8 mouse cellular contexts compared by ENCODE assay signal in the genomic region with DNA sequence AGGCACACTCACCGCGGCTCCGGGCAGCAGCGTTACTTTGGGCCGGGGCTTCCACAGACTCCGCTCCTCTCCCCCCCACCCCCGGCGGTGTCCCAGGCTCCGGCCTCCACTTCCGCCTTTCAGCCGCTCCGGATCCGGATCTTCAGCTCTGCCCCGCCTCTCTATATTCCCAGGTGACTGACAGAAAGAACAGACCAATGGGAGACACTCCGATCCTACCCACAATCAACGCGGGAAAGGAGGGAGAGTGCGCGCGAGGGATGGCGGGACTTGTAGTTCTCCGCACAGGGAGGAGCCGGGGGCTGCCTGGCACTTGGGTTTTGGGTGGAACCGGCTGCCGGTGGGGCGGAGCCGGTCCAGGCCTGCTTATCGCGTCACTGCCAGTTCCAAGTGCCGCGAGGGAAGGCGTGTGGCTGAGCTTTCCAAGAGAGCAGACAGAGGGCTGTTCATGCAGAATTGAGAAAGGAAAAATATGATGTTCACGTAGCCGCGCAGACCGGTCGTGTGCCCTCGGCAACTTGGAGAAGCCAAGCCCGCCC. TPM values are rescaled to one million over a fixed set of nuclear protein-coding genes. Genes with fewer than 3 reads are reported as not detected.
A peak's percentile ranks its signal among the peaks of the same experiment; 100 is the strongest.
DNase-seq lines count a peak whose midpoint lies in the region; ATAC-seq and TF ChIP-seq lines count a peak whose summit lies in the region.

A gene (minus strand): TSS at position 150 of the 539 bp plus-strand sequence.

- TF ChIP-seq CTCF in CH12.LX (conservative IDR thresholded peaks at IDR 0.05 in 1 of 2, IDR thresholded peaks at IDR 0.05 in 1 of 2; ENCODE audit: low read depth in 2 of 2, low read length in 2 of 2), result no peak

- TF ChIP-seq POLR2A in CH12.LX (IDR thresholded peaks at IDR 0.05; ENCODE audit: low read depth, low read length), result peak; percentile 95

- H3K27me3 ChIP-seq in CH12.LX (replicated peaks), result no peaks in the 10 kb centered on the region
- H3K27me3 ChIP-seq in forebrain, embryonic 11.5 days (ENCODE audit: control insufficient read depth, insufficient read depth, low read length), result no peaks in the 10 kb centered on the region
- no peaks in the 10 kb centered on the region for H3K27me3 ChIP-seq in heart, embryonic 16.5 days (ENCODE audit: control insufficient read depth, insufficient read depth, low read length)
- H3K27me3 ChIP-seq in liver, embryonic 15.5 days, result no peaks in the 10 kb centered on the region
- no peaks in the 10 kb centered on the region for H3K27me3 ChIP-seq in neural tube, embryonic 12.5 days (replicated peaks)

- peaks cover 47% of the 10 kb centered on the region for H3K79me2 ChIP-seq in CH12.LX (replicated peaks; ENCODE audit: control insufficient read depth, extremely low read depth, insufficient read depth, poor library complexity, severe bottlenecking)

- no peak for TF ChIP-seq RAD21 in CH12.LX (IDR thresholded peaks at IDR 0.05; ENCODE audit: low read depth, low read length)

- peak within 1 kb of the TSS; percentile 97 for H3K4me2 ChIP-seq in CH12.LX (ENCODE audit: insufficient read depth, low read depth, poor library complexity, severe bottlenecking)
- H3K4me2 ChIP-seq in forebrain, embryonic 11.5 days (ENCODE audit: low read depth, low read length, severe bottlenecking), result peak within 1 kb of the TSS; percentile 90
- peak within 1 kb of the TSS; percentile 89 for H3K4me2 ChIP-seq in heart, embryonic 16.5 days (ENCODE audit: low read depth, low read length)
- peak within 1 kb of the TSS; percentile 87 for H3K4me2 ChIP-seq in liver, embryonic 15.5 days
- H3K4me2 ChIP-seq in neural tube, embryonic 12.5 days (replicated peaks), result peak within 1 kb of the TSS; percentile 94

- H3K27ac ChIP-seq in CH12.LX (ENCODE audit: insufficient read depth, low read depth), result peak within 1 kb of the TSS; percentile 19; the same call in 1 of the 2 replicates
- H3K27ac ChIP-seq in forebrain, embryonic 11.5 days (ENCODE audit: low read depth, low read length), result no peak within 1 kb of the TSS
- peak within 1 kb of the TSS; percentile 77 for H3K27ac ChIP-seq in heart, embryonic 16.5 days (ENCODE audit: low read length)
- H3K27ac ChIP-seq in liver, embryonic 15.5 days (replicated peaks), result peak within 1 kb of the TSS; percentile 92
- no peak within 1 kb of the TSS for H3K27ac ChIP-seq in neural tube, embryonic 12.5 days

- ATAC-seq in forebrain, embryonic 11.5 days (replicated peaks; ENCODE audit: low FRiP score), result peak; percentile 99
- ATAC-seq in heart, embryonic 16.5 days (replicated peaks; ENCODE audit: extremely low read depth, insufficient read depth, low FRiP score), result peak; percentile 100
- peak; percentile 97 for ATAC-seq in liver, embryonic 15.5 days (ENCODE audit: insufficient read depth)
- ATAC-seq in neural tube, embryonic 12.5 days (ENCODE audit: low FRiP score, low read depth), result peak; percentile 98

- dilution Hi-C loops in CH12.LX (cut with MboI; ENCODE audit: extremely low pct_ligation_motif_present, extremely low pct_unique_long_range_greater_than_20kb, low sequenced_read_pairs), result no loop called here

- WGBS in forebrain, embryonic 11.5 days, result under 1% methylated on average over 39 of the region's 39 CpGs
- WGBS in heart, embryonic 16.5 days, result under 1% methylated on average over 39 of the region's 39 CpGs
- under 1% methylated on average over 39 of the region's 39 CpGs for WGBS in liver, embryonic 15.5 days (ENCODE audit: insufficient replicate concordance)
- WGBS in neural tube, embryonic 12.5 days, result under 1% methylated on average over 39 of the region's 39 CpGs

- no peaks in the 10 kb centered on the region for H3K9me3 ChIP-seq in CH12.LX (replicated peaks; ENCODE audit: low read length)
- no peaks in the 10 kb centered on the region for H3K9me3 ChIP-seq in forebrain, embryonic 11.5 days (ENCODE audit: control insufficient read depth, low read length)
- no peaks in the 10 kb centered on the region for H3K9me3 ChIP-seq in heart, embryonic 16.5 days (replicated peaks; ENCODE audit: control insufficient read depth, low read length)
- no peaks in the 10 kb centered on the region for H3K9me3 ChIP-seq in liver, embryonic 15.5 days (replicated peaks)
- H3K9me3 ChIP-seq in neural tube, embryonic 12.5 days, result no peaks in the 10 kb centered on the region

- H3K9ac ChIP-seq in CH12.LX (ENCODE audit: insufficient read depth, low read depth), result peak within 1 kb of the TSS; percentile 95
- H3K9ac ChIP-seq in forebrain, embryonic 11.5 days (ENCODE audit: low read length), result peak within 1 kb of the TSS; percentile 84
- H3K9ac ChIP-seq in heart, embryonic 16.5 days (ENCODE audit: low read length), result peak within 1 kb of the TSS; percentile 99
- H3K9ac ChIP-seq in liver, embryonic 15.5 days, result peak within 1 kb of the TSS; percentile 88
- peak within 1 kb of the TSS; percentile 90 for H3K9ac ChIP-seq in neural tube, embryonic 12.5 days

- peaks cover 5 to 35% of the 10 kb centered on the region in 2 experiments for H3K4me1 ChIP-seq in CH12.LX (ENCODE audit: control insufficient read depth in 1 of 2, insufficient read depth in 2 of 2)
- no peaks in the 10 kb centered on the region; the same call in 1 of the 2 replicates for H3K4me1 ChIP-seq in forebrain, embryonic 11.5 days (replicated peaks; ENCODE audit: control insufficient read depth, insufficient read depth, low read length)
- H3K4me1 ChIP-seq in heart, embryonic 16.5 days (ENCODE audit: control insufficient read depth, insufficient read depth, low read length), result peaks cover 21% of the 10 kb centered on the region
- peaks cover 58% of the 10 kb centered on the region for H3K4me1 ChIP-seq in liver, embryonic 15.5 days (replicated peaks)
- H3K4me1 ChIP-seq in neural tube, embryonic 12.5 days, result peaks cover 24% of the 10 kb centered on the region

- in situ Hi-C loops in CH12.LX (cut with MboI; ENCODE audit: low pct_ligation_motif_present, low pct_unique_long_range_greater_than_20kb, low sequenced_read_pairs), result no loop called here

- peak within 1 kb of the TSS; percentile 75 to 100 (median 84) for H3K4me3 ChIP-seq in CH12.LX (replicated peaks in 1 of 3; ENCODE audit: low read depth in 2 of 3, low read length in 2 of 3, poor library complexity in 1 of 3)
- H3K4me3 ChIP-seq in forebrain, embryonic 11.5 days (ENCODE audit: low read depth, low read length), result peak within 1 kb of the TSS; percentile 98
- peak within 1 kb of the TSS; percentile 99 for H3K4me3 ChIP-seq in heart, embryonic 16.5 days (ENCODE audit: low read length)
- H3K4me3 ChIP-seq in liver, embryonic 15.5 days (replicated peaks), result peak within 1 kb of the TSS; percentile 73
- H3K4me3 ChIP-seq in neural tube, embryonic 12.5 days, result peak within 1 kb of the TSS; percentile 86

- no peak for TF ChIP-seq EP300 in CH12.LX (IDR thresholded peaks at IDR 0.05; ENCODE audit: low read length)

- DNase-seq in CH12.LX (ENCODE audit: extremely low read depth), result peak; percentile 100
- peak; percentile 99 for DNase-seq in c-Kit-positive CD71-positive TER-119-negative erythroid progenitor cells, embryonic 14.5 days (ENCODE audit: low read depth)
- DNase-seq in forebrain, embryonic 11.5 days (ENCODE audit: low spot score), result peak; percentile 99
- DNase-seq in kidney, postnatal 36 days, result peak; percentile 98 to 100
- peak; percentile 99 for DNase-seq in telencephalon, adult 2 months (ENCODE audit: low read depth, low spot score)

- H3K36me3 ChIP-seq in CH12.LX (replicated peaks in 1 of 2; ENCODE audit: control insufficient read depth in 1 of 2, insufficient read depth in 1 of 2, low read length in 1 of 2), result peaks cover 1 to 38% of the 10 kb centered on the region in 2 experiments
- H3K36me3 ChIP-seq in forebrain, embryonic 11.5 days (ENCODE audit: control insufficient read depth, insufficient read depth, low read length), result no peaks in the 10 kb centered on the region
- H3K36me3 ChIP-seq in heart, embryonic 16.5 days (ENCODE audit: control insufficient read depth, insufficient read depth), result no peaks in the 10 kb centered on the region
- peaks cover 11% of the 10 kb centered on the region for H3K36me3 ChIP-seq in liver, embryonic 15.5 days (replicated peaks)
- H3K36me3 ChIP-seq in neural tube, embryonic 12.5 days, result peaks cover 2% of the 10 kb centered on the region; the same call in 1 of the 2 replicates

TF ChIP-seq in CH12.LX, 34 proteins besides CTCF, POLR2A, EP300 and RAD21 (continues in another document):
- TF ChIP-seq JUN (IDR thresholded peaks at IDR 0.05; ENCODE audit: insufficient read depth, low read depth, low read length) (no peak), GABPA (IDR thresholded peaks at IDR 0.05; ENCODE audit: insufficient replicate concordance, low read depth, low read length) (peak; percentile 83; the same call in 1 of the 2 replicates), SMC3 (IDR thresholded peaks at IDR 0.05; ENCODE audit: low read depth, low read length) (peak; percentile 8; the same call in 1 of the 2 replicates), ZC3H11A (IDR thresholded peaks at IDR 0.05; ENCODE audit: low read depth, low read length) (no peak), PAX5 (IDR thresholded peaks at IDR 0.05; ENCODE audit: low read length) (no peak), ZMIZ1 (IDR thresholded peaks at IDR 0.05; ENCODE audit: low read depth, low read length) (peak; percentile 80; the same call in 1 of the 2 replicates), CHD2 (IDR thresholded peaks at IDR 0.05; ENCODE audit: low read length) (peak; percentile 100), MAX (IDR thresholded peaks at IDR 0.05; ENCODE audit: low read length) (no peak), KAT2A (IDR thresholded peaks at IDR 0.05; ENCODE audit: insufficient replicate concordance, low read length) (peak; percentile 99), RCOR1 (conservative IDR thresholded peaks at IDR 0.05; ENCODE audit: low read depth, low read length) (no peak), MAFK (IDR thresholded peaks at IDR 0.05; ENCODE audit: insufficient replicate concordance, low read length) (no peak), TBP (conservative IDR thresholded peaks at IDR 0.05; ENCODE audit: low read depth, low read length) (peak; percentile 70; the same call in 1 of the 2 replicates), ETS1 (conservative IDR thresholded peaks at IDR 0.05; ENCODE audit: low read depth, low read length) (no peak), TCF12 (IDR thresholded peaks at IDR 0.05; ENCODE audit: low read depth, low read length) (peak; percentile 81; the same call in 1 of the 2 replicates), HCFC1 (IDR thresholded peaks at IDR 0.05; ENCODE audit: low read depth, low read length) (peak; percentile 99), NELFE (IDR thresholded peaks at IDR 0.05; ENCODE audit: low read depth, low read length) (peak; percentile 80)

RNA-seq across cellular contexts. Expression of the gene that starts here (rescaled TPM):
- 121 and 144 TPM in 2 replicates for total RNA-seq in CH12.LX (2012; rRNA removed)
- total RNA-seq in CH12.LX (2014; rRNA removed), result 135 and 150 TPM in 2 replicates
- polyA plus RNA-seq in CH12.LX (2012; ENCODE audit: insufficient read length, low read depth), result 144 and 156 TPM in 2 replicates
- polyA plus RNA-seq in forebrain, embryonic 11.5 days (2014; fragmentation: Nextera tagmentation; extraction: Ambion mirVana), result 39.4 and 50.5 TPM in 2 replicates
- 17.9 and 19.9 TPM in 2 replicates for polyA plus RNA-seq in heart, embryonic 16.5 days (2015; fragmentation: Nextera tagmentation; extraction: Ambion mirVana)
- 19.2 and 20.2 TPM in 2 replicates for polyA plus RNA-seq in liver, embryonic 15.5 days (2015; fragmentation: Nextera tagmentation; extraction: Ambion mirVana)
- 23.7 and 33.1 TPM in 2 replicates for polyA plus RNA-seq in neural tube, embryonic 12.5 days (2016; fragmentation: Nextera tagmentation; extraction: Ambion mirVana)

Comparison
In these comparisons a context has a peak if more than half of its experiments do, and no peak if none do; other contexts are left out.
1. H3K27ac ChIP-seq: peak in CH12.LX (single experiment), heart, embryonic 16.5 days (single experiment) and liver, embryonic 15.5 days (single experiment); none in forebrain, embryonic 11.5 days (single experiment) and neural tube, embryonic 12.5 days (single experiment).
2. Peak in every context shown above with its lines, with median percentiles within 50 percentile points of each other: DNase-seq, H3K4me2 ChIP-seq, H3K4me3 ChIP-seq, H3K9ac ChIP-seq and ATAC-seq.